Mouse (Mus musculus) heart, adult 8-10 months (tissue): ENCODE data around the gene Fez1. TPM values are rescaled to one million over a fixed set of nuclear protein-coding genes. Genes with fewer than 3 reads are reported as not detected.

Experiments
- DNase-seq: peaks from one replicate; pipeline ENCODE4 v3.0.0; 2022; ENCODE audit warnings: low spot score
- total RNA-seq, 4 experiments: library from RNA; stranded (reverse); gene quantifications; 2 replicates each; pipeline ENCODE4 v1.2.4; 2022

The Fez1 gene
- total RNA-seq, 4 experiments from 2014 or later = 1.9 to 4.7 (median 2.2) TPM

DNA sequence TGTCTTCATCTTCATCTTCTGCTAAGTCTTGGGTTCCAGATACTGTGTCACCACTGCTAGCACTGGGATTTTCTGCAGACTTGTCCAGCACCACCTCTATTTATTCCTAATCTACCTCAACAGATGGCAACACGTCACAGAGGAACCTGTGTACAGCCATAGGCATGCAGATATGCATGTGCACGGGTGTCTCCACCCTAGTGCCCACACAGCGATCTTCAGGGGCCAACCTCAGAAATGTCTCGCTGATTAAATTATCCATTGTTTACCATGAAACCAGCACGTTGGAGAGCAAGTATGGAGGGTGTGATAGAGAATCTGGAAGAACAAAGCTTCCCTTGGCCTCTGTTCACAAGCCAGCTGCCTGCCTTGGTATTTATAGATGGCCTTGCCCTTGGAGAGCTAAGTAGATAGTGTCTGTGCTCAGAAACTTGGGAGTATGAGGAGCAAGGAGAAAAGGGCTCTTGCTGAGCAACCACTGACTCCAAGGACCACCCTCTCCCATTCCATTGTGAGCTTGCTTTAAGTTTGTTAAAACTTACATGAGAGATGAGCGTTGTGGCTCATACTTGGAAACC, 71.8 kb downstream of the Fez1 start:
- no peak for DNase-seq

GRCm38 (mm10) chr9:36894242-36894641, 72.6 kb downstream of the Fez1 start:
- DNase-seq = no peak

DNA sequence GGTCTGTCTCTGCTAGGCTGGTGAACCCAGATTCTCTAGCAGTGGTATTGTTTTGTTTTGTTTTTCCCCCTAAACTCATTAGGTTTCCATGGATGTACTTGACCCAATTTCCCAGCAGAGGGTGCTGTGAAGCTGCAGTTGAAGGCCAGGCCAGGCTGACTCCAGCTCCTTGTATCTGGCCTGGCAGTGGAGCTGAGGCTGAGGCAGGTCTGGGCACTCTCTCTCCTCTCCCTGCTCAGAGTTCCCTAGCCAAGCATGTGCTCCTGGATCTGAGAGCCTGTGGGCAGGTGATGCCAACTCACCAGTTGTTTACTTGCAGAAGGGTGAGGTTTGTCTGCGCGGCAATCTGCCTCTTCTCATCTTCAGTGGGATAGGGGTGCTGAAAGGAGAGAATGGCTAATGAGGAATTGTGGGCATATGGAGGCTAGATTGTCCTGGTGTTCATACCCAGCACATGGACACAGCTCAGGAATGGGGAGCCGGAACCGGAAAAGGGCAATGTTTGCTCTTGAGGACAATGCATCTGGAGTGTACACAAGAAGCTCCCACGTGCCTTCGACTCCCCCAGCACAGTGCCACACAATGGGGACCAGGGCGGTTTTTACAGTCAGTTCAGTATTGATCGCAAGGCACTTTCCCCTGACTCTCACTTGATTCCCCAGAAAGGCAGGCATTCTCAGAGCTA, 73.5 kb downstream of the Fez1 start:
- peak; percentile 45 for DNase-seq

GRCm38 (mm10) chr9:36898560-36898959, 76.9 kb downstream of the Fez1 start:
- peak; percentile 77 for DNase-seq

- no peak for DNase-seq
Measured at GRCm38 (mm10) chr9:36900464-36900863, 78.8 kb downstream of the Fez1 start.

DNA sequence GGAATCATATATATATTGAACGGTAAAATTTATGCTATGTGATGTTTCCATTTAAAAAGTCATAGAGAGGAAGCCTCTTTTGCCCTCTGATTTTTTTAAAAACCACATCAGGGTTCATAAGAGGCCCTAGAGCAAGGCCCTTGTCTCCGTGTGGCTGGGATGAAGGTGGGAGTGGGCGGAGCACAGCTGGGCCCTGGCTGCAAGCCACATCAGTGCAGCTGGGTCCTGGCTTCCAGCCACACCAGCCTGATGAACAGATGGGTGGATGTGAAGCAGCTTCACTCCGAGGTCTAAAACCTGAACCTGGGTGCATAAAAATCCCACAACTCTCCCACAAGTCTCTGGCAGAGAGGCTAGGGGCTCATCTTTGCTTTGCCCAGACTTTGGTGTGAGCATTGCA, 83.8 kb downstream of the Fez1 start:
- DNase-seq = no peak

GRCm38 (mm10) chr9:36916362-36916761, 94.7 kb downstream of the Fez1 start:
- DNase-seq = peak; percentile 69

GRCm38 (mm10) chr9:36916915-36917314, 95.3 kb downstream of the Fez1 start:
- DNase-seq = no peak

GRCm38 (mm10) chr9:36918582-36918981, 96.9 kb downstream of the Fez1 start:
- DNase-seq = no peak

DNA sequence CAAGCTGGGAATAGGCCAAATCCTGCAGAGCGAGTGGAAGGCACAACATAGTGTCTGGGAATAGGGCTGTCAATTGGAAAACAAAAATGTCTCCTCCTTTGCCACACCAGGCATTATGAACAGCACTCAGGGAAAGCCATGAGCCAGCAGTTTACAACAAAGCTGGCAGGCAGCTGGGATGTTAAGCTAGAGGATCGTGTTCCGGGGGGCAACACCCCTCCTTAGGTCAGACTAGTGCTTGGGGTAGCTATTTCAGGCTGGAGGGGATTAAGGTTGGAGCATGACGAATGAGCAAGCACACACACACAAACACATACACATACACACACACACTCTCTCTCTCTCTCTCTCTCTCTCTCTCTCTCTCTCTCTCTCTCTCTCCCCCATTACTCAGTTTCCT, 97.8 kb downstream of the Fez1 start:
- no peak for DNase-seq

DNA sequence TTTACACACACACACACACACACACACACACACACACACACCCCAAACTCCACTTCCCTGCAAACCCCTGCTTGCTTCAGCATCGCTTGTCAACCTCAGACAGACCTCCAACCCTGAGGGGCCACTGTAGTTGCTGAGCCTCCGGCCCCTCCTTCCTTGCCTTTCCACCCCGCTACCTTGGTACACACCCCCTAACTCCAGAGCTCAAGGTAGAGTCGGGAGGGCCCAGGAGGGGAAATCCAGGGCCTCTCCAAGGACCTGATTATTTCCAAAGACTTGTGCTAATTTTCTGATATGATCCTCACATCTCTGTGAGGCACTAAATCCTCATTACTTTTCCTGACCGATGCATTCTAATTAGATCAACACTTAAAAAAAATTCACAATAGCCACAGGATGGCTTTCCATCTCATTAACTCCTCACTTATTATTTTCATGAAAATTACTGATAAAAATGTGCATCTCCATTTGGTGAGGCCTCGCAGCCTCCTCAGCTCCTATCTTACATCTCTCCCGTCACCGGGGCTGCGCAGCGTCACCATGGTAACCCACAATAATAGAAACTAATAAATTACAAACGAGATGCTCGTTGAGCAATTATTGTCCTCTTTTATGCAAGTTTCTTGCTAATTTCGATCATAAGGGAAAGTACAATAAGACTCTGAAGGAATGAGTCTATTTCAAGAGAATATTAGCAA, 100.2 kb downstream of the Fez1 start:
- no peak for DNase-seq

GRCm38 (mm10) chr9:36923753-36924152, 102.1 kb downstream of the Fez1 start:
- no peak for DNase-seq

Other genes with a start within 250 kb of the Fez1 start
- not detected for gene Gm17689, start 239.2 kb upstream of the Fez1 start, total RNA-seq
- not detected for gene A630095E13Rik, start 178.5 kb upstream of the Fez1 start, total RNA-seq
- not detected for gene Acrv1, start 128.6 kb upstream of the Fez1 start, total RNA-seq
- gene Chek1, start 94.8 kb upstream of the Fez1 start, total RNA-seq = under 1 TPM; 0.19 to 0.86 (median 0.35) TPM
- gene Stt3a, start 54.2 kb upstream of the Fez1 start, total RNA-seq = 10 to 100 TPM; 51.1 to 59.0 (median 56.2) TPM
- 10 to 100 TPM; 64.5 to 70.2 (median 69.7) TPM for gene Ei24, start 24.5 kb upstream of the Fez1 start, total RNA-seq